Mouse (Mus musculus) myocyte (in vitro differentiated cells): Measurements from ENCODE around the gene Hey2. TPM values are rescaled to one million over a fixed set of nuclear protein-coding genes. Genes with fewer than 3 reads are reported as not detected.

Experiments used
- H3K27me3 ChIP-seq: one replicate; pipeline ENCODE4 v1.6.1; 2011; ENCODE audit not compliant: control insufficient read depth, insufficient read depth, insufficient read length
- H3K36me3 ChIP-seq: one replicate; pipeline ENCODE4 v1.6.1; 2011; ENCODE audit not compliant: control insufficient read depth, insufficient read depth
- H3K4me2 ChIP-seq: one replicate; pipeline ENCODE4 v1.6.1; 2011; ENCODE audit warnings: low read depth, control low read depth
- H3K4me3 ChIP-seq: one replicate; pipeline ENCODE4 v1.5.1; 2011; ENCODE audit warnings: mild to moderate bottlenecking, control low read depth, moderate library complexity
- H3K79me2 ChIP-seq: one replicate; pipeline ENCODE4 v1.6.1; 2011; ENCODE audit not compliant: control insufficient read depth, insufficient read depth
- H3ac ChIP-seq: one replicate; pipeline ENCODE4 v1.6.1; 2011; ENCODE audit not compliant: control insufficient read depth, insufficient read length
- CEBPB ChIP-seq: IDR thresholded peaks from 2 replicates; pipeline ENCODE4 v1.6.1; 2011; ENCODE audit warnings: mild to moderate bottlenecking, moderate library complexity; ENCODE audit not compliant: poor library complexity, insufficient read depth, severe bottlenecking
- E2F4 ChIP-seq: IDR thresholded peaks from one replicate; pipeline ENCODE4 v1.6.1; 2011; ENCODE audit warnings: mild to moderate bottlenecking, control low read depth, moderate library complexity; ENCODE audit not compliant: insufficient read depth
- MAX ChIP-seq: IDR thresholded peaks from one replicate; pipeline ENCODE4 v1.6.1; 2011; ENCODE audit warnings: low read depth, mild to moderate bottlenecking, control low read depth
- MYOD1 ChIP-seq, 3 experiments: IDR thresholded peaks; one replicate each; pipeline ENCODE4 v1.6.1; 2011; ENCODE audit warnings: control low read depth in 2 of 3, low read depth in 2 of 3, mild to moderate bottlenecking in 2 of 3, moderate library complexity in 1 of 3; ENCODE audit not compliant: insufficient read length in 2 of 3, control insufficient read depth in 1 of 3
- MYOG ChIP-seq, 3 experiments: IDR thresholded peaks; one replicate each; pipeline ENCODE4 v1.6.1; 2011; ENCODE audit warnings: control low read depth in 2 of 3, low read depth in 2 of 3, mild to moderate bottlenecking in 2 of 3; ENCODE audit not compliant: insufficient read length in 2 of 3, control insufficient read depth in 1 of 3, insufficient read depth in 1 of 3
- POLR2A ChIP-seq: IDR thresholded peaks from one replicate; pipeline ENCODE4 v1.6.1; 2011; ENCODE audit warnings: low read depth, mild to moderate bottlenecking, control low read depth, moderate library complexity; ENCODE audit not compliant: insufficient read length
- POLR2AphosphoS2 ChIP-seq: IDR thresholded peaks from one replicate; pipeline ENCODE4 v1.6.1; 2011; ENCODE audit warnings: low read depth, control low read depth; ENCODE audit not compliant: insufficient read length
- REST ChIP-seq: IDR thresholded peaks from one replicate; pipeline ENCODE4 v1.6.1; 2011; ENCODE audit warnings: mild to moderate bottlenecking, control low read depth, moderate library complexity; ENCODE audit not compliant: insufficient read depth, insufficient read length
- SRF ChIP-seq: IDR thresholded peaks from one replicate; pipeline ENCODE4 v1.6.1; 2011; ENCODE audit warnings: low read depth; ENCODE audit not compliant: control insufficient read depth, insufficient read length
- TCF12 ChIP-seq: IDR thresholded peaks from one replicate; pipeline ENCODE4 v1.6.1; 2011; ENCODE audit warnings: mild to moderate bottlenecking, control low read depth; ENCODE audit not compliant: poor library complexity, insufficient read depth, severe bottlenecking
- TCF3 ChIP-seq: IDR thresholded peaks from one replicate; pipeline ENCODE4 v1.6.1; 2011; ENCODE audit warnings: low read depth, control low read depth; ENCODE audit not compliant: insufficient read length
- USF1 ChIP-seq: IDR thresholded peaks from one replicate; pipeline ENCODE4 v1.6.1; 2011; ENCODE audit warnings: low read depth, mild to moderate bottlenecking, control low read depth, moderate library complexity
- polyA plus RNA-seq: library from polyadenylated mRNA; unstranded; fragments of >200 nt; fragmentation: generic; extraction: Trizol; gene quantifications from one replicate; pipeline ENCODE4 v1.2.1, GENCODE M21; 2012; ENCODE audit warnings: missing spikeins

The Hey2 gene
- polyA plus RNA-seq, 1 experiment, result 0.02 TPM

DNA sequence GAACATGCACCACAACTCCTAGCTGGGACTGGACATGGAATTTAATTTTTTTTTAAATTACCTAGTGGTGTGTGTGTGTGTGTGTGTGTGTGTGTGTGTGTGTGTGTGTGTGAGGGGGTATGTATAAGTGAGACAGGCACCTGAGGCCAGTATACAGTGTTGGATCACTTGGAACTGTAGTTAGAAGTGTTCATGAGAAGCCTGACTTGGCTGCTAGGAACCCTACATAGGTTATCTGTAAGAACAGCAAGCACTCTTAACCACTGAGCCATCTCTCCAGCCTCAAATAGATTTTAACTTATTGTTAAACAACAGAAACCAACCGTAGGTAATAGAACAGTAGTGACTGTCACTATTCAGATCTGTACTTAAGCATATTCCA lies 54.3 kb downstream of the Hey2 start:
- Histone ChIP-seq H3K79me2 (no peaks in the 10 kb centered on the region), H3K36me3 (no peaks in the 10 kb centered on the region)

DNA sequence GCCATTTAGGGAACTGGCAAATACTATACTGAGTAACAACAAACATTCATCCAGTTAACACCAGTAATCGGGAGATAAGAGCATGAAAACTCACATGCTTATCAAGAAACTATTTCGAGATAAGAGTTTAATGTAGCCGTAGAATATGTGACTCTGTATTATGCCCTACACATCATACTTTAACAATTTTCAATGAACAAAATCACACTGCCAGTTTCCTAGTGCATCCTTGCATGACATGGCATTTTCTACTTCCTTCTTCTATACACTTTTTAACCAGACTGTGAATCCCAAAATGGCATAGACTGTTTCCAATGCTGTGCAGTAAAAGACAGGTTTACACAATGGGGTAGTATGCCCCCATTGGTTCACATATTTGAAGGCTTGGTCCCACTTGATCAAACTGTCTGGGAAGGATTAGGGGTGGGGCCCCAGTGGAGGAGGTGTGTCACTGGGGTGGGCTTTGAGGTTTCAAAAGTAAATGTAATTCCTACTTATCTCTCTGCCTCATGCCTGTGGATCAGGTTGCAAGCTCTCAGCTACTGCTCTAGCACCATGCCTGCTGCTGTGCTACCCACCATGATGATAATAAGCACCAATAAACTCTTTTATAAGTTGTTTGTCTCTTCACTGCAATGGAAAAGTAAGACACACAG lies 54.8 kb downstream of the Hey2 start:
- no peaks in the 10 kb centered on the region for H3K36me3 ChIP-seq
- no peaks in the 10 kb centered on the region for H3K27me3 ChIP-seq
- H3K79me2 ChIP-seq, result no peaks in the 10 kb centered on the region
- no peak overlapping the region for H3K4me2 ChIP-seq
- TF ChIP-seq POLR2AphosphoS2 (no peak), CEBPB (no peak), REST (no peak), SRF (no peak), TCF3 (no peak), E2F4 (no peak), TCF12 (no peak), MAX (no peak), USF1 (no peak), POLR2A (no peak), MYOG (IDR thresholded peaks at IDR 0.05; ENCODE audit: control insufficient read depth in 1 of 3, insufficient read depth in 1 of 3, insufficient read length in 2 of 3, low read depth in 2 of 3) (no peak), MYOD1 (IDR thresholded peaks at IDR 0.05; ENCODE audit: control insufficient read depth in 1 of 3, insufficient read length in 2 of 3, low read depth in 2 of 3) (no peak)
- no peak overlapping the region for H3K4me3 ChIP-seq
- H3ac ChIP-seq, result no peak overlapping the region

More for the DNA sequence above, 54.3 kb downstream of the Hey2 start:
- H3ac ChIP-seq, result no peak overlapping the region
- H3K4me3 ChIP-seq, result no peak overlapping the region
- H3K4me2 ChIP-seq, result no peak overlapping the region
- H3K27me3 ChIP-seq, result no peaks in the 10 kb centered on the region
- TF ChIP-seq REST (no peak), E2F4 (no peak), TCF3 (no peak), MYOG (IDR thresholded peaks at IDR 0.05; ENCODE audit: control insufficient read depth in 1 of 3, insufficient read depth in 1 of 3, insufficient read length in 2 of 3, low read depth in 2 of 3) (no peak), MYOD1 (IDR thresholded peaks at IDR 0.05; ENCODE audit: control insufficient read depth in 1 of 3, insufficient read length in 2 of 3, low read depth in 2 of 3) (no peak), POLR2A (no peak), USF1 (no peak), MAX (no peak), POLR2AphosphoS2 (no peak), TCF12 (no peak), SRF (no peak), CEBPB (no peak)

DNA sequence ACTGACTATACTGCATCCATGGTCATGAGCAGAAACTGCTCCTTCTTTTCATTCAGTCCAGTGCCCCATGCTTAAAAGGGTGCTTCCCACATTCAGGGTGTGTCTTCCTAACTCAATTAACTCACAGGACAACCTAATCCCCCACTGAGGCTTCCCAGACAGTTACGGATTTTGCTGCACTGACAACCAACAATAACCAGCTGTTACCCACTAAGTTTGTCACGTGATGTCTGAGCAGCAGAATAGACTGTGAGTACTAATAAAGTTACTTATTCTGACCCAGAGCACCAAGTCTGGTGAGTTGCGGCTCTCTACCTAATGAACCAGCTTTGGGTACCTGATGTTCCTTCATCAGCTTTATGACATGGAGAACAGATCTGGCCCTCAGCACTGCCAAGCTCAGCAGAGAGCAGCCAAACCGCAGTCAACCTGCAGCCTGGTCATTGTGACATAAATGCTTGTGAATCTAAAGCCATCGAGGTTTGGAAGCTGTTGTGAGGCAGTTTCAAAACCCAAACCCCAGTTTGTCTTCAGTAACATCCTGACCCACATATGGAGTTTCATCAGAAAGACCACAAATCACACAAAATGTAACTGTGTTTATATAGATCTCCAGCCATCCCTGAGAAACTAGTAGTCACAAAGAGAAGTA lies 56.4 kb downstream of the Hey2 start:
- no peaks in the 10 kb centered on the region for H3K27me3 ChIP-seq
- H3K79me2 ChIP-seq, result no peaks in the 10 kb centered on the region
- H3K36me3 ChIP-seq, result no peaks in the 10 kb centered on the region
- no peak overlapping the region for H3K4me3 ChIP-seq
- H3K4me2 ChIP-seq, result peak overlapping the region; percentile 35
- H3ac ChIP-seq, result no peak overlapping the region
- TF ChIP-seq USF1 (peak; percentile 78), MYOD1 (IDR thresholded peaks at IDR 0.05; ENCODE audit: control insufficient read depth in 1 of 3, insufficient read length in 2 of 3, low read depth in 2 of 3) (peak in 1 of 3 experiments; percentile 42), MAX (no peak)

Other genes with a start within 250 kb of the Hey2 start
- 2.1 TPM for gene Trmt11, start 242.1 kb downstream of the Hey2 start, polyA plus RNA-seq
- 12.1 TPM for gene Hint3, start 213.2 kb downstream of the Hey2 start, polyA plus RNA-seq
- gene Ncoa7, start 39.5 kb downstream of the Hey2 start, polyA plus RNA-seq, result 2.7 TPM